Mouse (Mus musculus): ENCODE results near the gene Atp8a2. TPM values are rescaled to one million over a fixed set of nuclear protein-coding genes. Genes with fewer than 3 reads are reported as not detected.

The Atp8a2 gene
- total RNA-seq, 4 experiments from 2014 or later, result 4.8 to 11.0 (median 9.3) TPM

DNA sequence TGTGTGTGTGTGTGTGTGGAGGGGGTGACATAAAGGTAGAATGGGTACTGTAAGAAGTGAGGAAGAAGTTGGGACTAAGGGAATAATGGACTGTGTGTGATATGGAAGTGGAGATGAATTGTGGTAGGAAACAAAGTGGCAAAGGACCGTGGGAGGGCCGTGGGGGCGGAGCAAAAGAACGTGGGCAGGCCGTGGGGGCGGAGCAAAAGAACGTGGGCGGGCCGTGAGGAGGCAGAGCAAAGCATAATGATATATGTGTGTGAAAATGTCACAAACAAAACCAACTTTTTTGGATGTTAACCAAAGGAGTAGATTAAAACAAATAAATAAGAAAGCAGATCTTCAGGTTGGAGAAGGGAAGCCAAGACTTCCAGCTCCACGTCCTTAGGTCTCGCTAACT is 44.6 kb downstream of the Atp8a2 start:
- no peak for DNase-seq (ENCODE audit: low spot score)

DNA sequence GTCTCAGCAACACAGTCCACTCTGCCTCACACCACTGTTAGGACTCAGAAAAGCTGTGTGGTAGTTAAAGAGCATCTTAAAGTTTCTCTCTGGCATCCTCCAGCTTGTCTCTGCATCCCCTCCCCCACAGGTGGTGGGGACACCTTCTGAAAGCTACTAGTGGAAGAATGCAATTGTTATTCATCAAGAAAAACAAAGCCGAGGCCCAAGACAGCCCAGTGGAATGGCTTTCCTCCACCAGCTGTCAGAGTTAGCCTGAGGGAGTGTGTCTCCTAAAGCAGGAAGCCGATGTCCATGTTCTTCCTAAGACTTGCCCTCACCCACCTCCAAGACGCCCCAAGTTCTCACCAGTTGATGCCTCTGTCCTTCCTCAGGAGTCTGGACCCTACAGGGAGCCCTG is 48.1 kb downstream of the Atp8a2 start:
- DNase-seq (ENCODE audit: low spot score), result no peak

DNA sequence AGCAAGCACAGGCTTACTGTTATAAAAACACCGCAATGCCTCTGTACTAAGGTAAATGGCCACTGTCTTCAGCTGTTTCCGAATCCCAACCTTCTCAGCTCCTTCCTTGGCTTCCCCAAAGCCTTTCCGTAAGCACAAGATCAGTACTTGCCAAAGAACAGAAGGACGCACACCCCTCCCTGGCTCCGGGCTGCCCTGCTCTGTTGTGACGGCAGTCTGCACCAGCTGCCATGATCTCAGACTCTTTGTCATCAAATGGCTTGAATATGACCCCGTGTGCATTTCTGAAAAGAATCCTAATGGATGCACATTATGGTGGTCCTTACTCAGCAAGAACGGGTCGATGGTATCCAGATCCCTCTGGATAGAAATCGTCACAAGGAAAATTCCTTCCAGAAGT is 53.7 kb downstream of the Atp8a2 start:
- DNase-seq (ENCODE audit: low spot score), result no peak

GRCm38 (mm10) chr14:60138339-60138738 is 58.6 kb downstream of the Atp8a2 start:
- no peak for DNase-seq (ENCODE audit: low spot score)

- no peak for DNase-seq (ENCODE audit: low spot score)
These were observed 59.2 kb downstream of the Atp8a2 start for GRCm38 (mm10) chr14:60137812-60138211.

DNA sequence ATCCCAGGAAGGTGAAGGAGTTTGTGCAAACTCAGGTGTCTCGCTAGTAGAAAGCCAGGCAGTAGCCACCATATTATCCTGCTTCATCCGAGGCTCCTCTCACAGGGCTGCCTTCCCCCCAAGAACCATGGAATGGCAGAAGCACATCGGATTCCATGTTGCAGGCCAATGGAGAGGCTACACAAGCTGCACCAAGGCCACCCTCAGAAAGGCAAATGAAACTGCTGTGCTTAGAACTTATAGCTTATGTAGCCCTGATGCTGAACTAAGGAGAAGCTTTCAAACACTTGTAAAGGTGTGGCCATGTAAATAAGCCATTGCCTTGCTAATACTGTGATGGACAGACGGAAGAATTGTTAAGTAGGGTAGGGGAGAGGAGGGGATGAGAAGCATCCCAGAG is 61.2 kb downstream of the Atp8a2 start:
- no peak for DNase-seq (ENCODE audit: low spot score)

DNA sequence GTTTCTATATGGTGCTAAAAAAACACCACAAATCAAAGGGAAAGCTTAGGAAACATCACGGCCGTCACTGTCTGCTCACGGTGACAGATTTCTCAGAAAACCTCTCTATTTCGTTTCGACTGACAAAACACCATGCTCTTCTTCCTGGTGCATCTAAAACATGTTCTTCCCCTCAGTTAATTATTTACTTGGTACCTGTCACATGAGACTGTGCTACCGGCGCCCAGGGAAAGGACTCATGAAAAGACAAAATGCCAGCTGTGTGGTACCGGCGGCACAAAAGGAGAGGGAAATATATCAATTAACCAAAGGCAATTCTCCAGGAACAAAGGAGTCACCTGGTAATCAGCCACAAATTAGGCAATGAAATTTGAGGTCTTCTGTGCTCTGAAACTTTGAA is 62.3 kb downstream of the Atp8a2 start:
- DNase-seq (ENCODE audit: low spot score), result no peak

DNA sequence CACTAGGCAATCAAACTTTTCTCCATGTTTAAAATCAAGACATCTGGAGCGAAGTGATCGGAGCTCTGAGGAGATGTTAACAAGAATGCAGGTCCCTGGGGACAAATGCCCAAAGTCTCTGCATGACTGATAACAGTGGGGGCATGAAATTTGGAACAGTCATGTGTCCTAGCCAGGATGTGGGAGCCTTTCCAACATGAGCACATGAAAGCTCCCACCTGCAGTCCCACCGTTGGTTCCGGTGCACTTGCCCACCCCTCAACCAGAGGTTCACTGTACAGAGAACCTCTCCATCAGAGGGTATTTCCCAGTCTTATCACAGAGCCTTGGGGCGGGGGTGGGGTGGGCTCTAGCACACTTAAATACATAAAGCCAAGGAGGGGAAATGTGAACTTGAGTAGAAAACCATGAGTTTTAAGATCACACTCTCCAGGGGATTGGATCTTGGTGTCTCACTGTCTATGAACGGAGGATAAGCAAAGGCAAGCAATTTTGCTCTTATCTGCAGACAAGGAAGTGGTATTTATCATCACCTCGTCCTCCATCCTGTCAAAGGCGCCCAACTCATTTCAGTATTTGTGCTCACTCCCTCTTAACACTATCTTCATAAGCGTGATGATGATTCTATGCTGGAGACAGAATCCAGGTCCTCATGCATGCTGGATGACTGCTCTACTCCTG is 65.6 kb downstream of the Atp8a2 start:
- no peak for DNase-seq (ENCODE audit: low spot score)

- no peak for DNase-seq (ENCODE audit: low spot score)
These were observed 67.4 kb downstream of the Atp8a2 start for GRCm38 (mm10) chr14:60129564-60129963.

- peak; percentile 4 for DNase-seq (ENCODE audit: low spot score)
These were observed 71.8 kb downstream of the Atp8a2 start for GRCm38 (mm10) chr14:60125202-60125601.

DNA sequence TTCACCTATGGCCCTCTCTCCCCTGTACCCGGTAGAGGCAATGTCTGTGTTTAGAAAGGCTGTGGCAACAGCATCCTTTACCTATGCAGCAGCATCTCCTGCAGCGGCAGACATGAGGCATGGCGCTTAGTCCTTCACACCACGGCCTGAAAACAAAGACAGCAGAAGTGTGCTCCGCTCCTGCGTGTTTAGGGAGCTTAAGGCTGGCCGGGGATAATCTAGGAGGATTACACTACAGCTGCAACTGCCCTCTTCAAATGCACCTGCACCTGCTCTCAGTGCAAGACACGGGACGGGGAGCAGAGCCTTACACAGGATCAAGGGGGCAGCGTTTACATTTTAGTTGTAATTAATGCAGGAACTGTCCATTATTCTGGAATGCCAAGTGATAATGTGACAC is 75.4 kb downstream of the Atp8a2 start:
- DNase-seq (ENCODE audit: low spot score), result no peak

GRCm38 (mm10) chr14:60117792-60118585 is 79.0 kb downstream of the Atp8a2 start:
- no peak for DNase-seq (ENCODE audit: low spot score)

- DNase-seq (ENCODE audit: low spot score), result no peak
These were observed 109.9 kb downstream of the Atp8a2 start for GRCm38 (mm10) chr14:60086808-60087725.

GRCm38 (mm10) chr14:60086254-60086807 is 110.6 kb downstream of the Atp8a2 start:
- DNase-seq (ENCODE audit: low spot score), result no peak

DNA sequence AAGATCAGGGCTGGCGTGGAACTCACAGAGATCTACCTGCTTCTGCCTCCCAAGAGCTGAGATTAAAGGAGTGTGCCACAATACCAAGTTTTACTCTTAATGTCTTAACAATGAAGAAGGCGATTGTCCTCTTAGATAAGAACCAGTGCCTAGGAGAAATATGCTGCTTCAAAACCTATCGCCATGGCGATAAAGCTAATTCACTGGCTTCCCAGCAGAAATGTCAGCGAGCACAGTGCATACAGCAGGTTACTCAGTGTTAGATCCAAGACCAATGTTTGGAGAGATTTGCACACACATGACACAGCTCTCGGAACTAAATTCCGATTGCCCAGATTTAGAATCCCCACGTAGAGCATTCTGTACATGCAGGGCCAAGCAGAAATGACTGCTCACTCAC is 114.2 kb downstream of the Atp8a2 start:
- DNase-seq (ENCODE audit: low spot score), result no peak

DNA sequence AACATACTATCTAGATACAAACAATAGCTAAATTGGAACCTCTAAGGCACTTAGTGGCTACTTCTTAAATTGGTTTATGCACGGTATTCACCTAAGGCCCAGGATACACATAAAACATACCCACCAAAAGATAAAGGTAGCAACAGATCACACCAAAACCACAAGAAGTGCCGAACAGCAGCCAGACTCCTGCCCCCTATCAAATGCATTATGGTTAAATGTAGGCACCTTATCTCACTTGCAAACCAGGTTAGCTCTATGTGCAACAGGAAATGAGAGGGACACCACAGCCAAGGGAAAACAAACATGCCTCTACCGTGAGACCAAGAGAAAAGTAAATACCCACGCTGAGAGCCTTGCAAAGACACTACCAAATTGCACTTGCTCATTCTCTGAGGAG is 124.5 kb downstream of the Atp8a2 start:
- no peak for DNase-seq (ENCODE audit: low spot score)

- no peak for DNase-seq (ENCODE audit: low spot score)
These were observed 131.8 kb downstream of the Atp8a2 start for GRCm38 (mm10) chr14:60065186-60065585.

- no peak for DNase-seq (ENCODE audit: low spot score)
These were observed 136.0 kb downstream of the Atp8a2 start for GRCm38 (mm10) chr14:60061023-60061422.

DNA sequence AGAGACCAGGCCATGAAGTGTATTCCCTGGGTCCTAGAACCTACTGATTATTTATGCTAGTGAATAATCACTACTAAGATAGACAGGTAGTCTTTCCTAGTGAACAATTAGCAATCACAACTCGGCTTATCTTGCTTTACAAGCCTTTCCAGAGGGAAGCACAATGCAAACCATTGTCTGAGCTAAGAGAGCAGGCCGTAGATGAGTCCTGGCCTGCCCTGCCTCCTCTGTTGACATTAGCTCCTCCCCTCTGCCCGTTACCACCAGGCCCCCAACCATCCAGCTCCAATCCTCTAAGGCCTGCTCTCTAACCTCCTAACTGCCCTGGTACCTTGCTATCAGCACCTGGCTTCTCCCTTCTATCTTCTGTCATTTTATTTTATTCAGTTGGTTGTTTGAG is 138.1 kb downstream of the Atp8a2 start:
- DNase-seq (ENCODE audit: low spot score), result no peak

DNA sequence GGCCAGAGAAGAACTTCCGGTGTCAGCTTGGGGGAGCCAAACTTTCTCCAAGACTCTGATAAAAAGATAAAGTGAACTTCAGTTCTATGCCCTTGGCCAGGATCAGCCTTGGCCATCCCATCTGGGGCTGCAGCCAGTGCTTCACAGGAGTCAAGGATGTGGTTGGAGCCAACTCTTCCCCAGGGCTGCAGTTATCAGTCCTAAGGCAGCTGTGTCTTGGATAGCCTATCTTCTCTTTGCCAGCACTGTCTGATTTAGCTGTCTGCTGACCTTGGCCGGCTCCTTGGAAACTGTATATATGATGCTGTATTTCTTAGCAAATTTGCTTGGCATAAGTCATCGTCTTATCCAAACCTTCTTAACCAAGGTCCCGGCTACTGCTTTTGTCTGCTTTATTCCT is 141.7 kb downstream of the Atp8a2 start:
- no peak for DNase-seq (ENCODE audit: low spot score)

- no peak for DNase-seq (ENCODE audit: low spot score)
These were observed 166.3 kb downstream of the Atp8a2 start for GRCm38 (mm10) chr14:60030666-60031065.

GRCm38 (mm10) chr14:60027139-60027538 is 169.8 kb downstream of the Atp8a2 start:
- no peak for DNase-seq (ENCODE audit: low spot score)

Data from heart, adult 8-10 months (tissue).